Mouse (Mus musculus) adrenal gland, postnatal 0 days (tissue): ENCODE data around the gene Gdf1. TPM values are rescaled to one million over a fixed set of nuclear protein-coding genes. Genes with fewer than 3 reads are reported as not detected.

Experiments
- polyA plus RNA-seq: library from polyadenylated mRNA; unstranded; fragments of >200 nt; fragmentation: Nextera tagmentation; extraction: Ambion mirVana; gene quantifications from 2 replicates; pipeline ENCODE4 v1.2.1, GENCODE M21; 2015

Gene Gdf1
- 1.3 and 2.1 TPM in 2 replicates for polyA plus RNA-seq

DNA sequence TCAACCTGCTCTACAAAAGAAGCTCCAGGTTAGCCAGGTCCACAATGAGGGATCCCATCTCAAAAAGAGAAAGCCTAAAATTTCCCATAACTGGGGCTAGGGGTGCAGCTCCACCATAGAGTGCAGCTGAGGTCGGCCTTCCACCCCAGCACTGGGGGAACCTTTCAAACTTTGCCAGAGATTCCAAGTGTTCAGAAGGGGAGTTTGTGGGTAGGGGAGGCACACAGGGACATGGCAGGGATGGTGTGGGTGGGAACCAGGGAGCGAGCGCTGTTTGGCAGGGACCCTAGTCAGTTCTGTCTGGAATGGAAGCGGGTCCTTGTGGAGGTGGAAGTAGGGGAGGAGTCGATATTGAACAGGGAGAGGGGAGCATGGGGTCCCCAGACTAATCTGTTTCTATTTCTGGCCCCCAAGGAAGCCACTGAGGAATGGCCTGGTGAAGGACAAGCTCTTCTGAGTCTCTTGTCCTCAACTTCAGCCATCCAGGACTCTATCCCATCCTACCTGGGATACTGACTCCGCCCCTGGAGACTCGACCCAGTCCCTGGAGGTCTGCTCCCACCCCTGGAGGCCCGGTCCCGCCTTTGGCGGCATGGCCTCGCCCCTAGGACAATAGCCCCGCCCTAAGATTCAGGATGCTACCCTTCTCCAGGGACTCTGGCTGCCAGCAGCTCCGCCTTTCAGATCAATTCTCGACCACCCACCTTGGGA, at the start of gene Gdf1:
Gene Gdf1 (plus strand): TSS at position 694 of the 711 bp plus-strand sequence.

DNA sequence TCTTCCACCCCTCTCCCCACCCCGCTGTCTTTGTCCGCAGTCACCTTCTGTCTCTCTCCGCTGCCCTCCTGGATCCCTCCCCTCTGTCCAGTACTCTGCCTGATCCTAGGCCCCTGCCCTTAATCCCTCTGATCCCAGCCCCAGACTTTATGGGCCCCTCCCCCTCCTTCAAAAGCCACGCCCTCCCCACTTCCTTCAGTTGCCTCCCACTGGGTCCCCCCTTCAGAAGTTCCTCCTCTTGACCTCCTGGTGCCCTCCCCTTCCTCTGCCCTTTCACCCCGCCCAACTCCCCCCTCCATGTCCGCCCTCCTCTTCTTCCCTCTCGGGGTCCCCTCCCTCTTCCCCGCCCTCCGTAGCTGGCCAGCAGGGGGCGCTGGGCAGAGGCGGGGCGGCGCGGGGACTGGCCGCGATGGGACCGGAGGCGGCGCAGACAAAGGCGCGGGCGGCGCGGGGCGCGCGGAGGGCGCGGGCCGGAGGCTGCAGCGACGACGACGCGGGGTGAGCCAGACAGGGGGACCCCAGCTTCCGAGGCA, 46.9 kb upstream of the Gdf1 start, which contains the start of gene Homer3:
Gene Homer3 (plus strand): TSS at position 225 of the 533 bp plus-strand sequence.

DNA sequence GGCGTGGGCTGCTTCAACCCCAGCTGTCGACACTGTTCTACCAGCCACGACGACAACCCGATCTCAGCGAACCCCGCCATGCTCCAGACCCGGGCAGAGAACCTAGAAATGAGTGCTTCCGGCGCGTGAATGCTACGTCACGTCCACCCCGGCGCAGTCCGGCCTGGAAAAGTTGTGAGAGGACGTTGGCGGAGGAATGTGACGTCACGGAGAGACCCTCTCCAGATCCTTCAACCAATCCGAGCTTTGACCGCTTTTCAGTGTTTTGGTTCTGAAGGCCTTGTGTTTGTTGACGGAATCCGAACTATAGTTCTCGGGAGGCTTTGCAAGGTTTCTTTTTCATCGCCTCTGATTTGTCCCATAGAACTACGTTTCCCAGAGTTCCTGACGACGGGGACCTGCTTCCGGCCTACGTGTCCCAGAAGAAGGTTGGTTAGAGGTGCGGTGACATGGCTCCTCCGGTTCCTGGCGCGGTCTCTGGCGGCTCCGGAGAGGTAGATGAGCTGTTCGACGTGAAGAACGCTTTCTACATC, 27.2 kb upstream of the Gdf1 start, which contains the start of the genes Ddx49 and Cope:
Gene Ddx49 (minus strand): TSS at position 132 of the 533 bp plus-strand sequence.
Gene Cope (plus strand): TSS at position 161 of the 533 bp plus-strand sequence.

DNA sequence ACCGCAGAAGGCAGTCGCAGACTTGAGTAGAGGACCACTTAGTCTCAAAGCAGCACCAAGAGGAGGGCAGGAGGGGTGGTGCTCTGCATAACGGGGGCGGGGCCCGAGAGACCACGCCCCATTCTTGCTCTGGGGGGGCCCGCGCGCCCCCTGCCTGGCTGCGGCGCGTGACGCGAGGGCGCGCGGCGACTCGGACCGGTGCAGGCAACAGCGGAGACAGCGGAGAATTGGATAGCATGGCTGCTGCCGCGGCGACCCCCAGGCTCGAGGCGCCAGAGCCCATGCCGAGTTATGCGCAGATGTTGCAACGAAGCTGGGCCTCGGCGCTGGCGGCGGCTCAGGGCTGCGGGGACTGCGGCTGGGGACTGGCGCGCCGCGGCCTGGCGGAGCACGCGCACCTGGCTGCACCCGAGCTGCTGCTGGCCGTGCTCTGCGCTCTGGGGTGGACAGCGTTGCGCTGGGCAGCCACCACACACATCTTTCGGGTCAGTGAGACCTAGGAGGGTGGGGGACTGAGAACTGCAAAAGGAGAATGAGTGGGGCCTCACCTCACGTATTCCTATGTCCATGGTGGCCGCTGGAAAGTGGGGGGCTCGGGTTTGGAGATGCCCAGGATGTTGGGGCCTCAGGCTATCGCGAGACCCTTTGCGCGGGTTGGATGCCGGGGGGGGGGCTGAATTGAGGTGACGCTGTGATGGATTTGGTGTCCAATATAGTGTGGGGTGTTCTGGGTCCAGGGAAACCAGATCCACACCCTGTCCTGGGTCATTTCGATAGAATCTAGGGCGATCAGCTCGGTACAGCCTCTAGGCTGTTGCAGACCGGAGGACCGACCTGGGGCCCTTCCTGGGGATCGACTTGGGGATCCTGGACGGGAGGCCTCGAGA, 13.8 kb upstream of the Gdf1 start, which contains the start of gene Cers1:
Gene Cers1 (plus strand): TSS at position 152 of the 887 bp plus-strand sequence.

DNA sequence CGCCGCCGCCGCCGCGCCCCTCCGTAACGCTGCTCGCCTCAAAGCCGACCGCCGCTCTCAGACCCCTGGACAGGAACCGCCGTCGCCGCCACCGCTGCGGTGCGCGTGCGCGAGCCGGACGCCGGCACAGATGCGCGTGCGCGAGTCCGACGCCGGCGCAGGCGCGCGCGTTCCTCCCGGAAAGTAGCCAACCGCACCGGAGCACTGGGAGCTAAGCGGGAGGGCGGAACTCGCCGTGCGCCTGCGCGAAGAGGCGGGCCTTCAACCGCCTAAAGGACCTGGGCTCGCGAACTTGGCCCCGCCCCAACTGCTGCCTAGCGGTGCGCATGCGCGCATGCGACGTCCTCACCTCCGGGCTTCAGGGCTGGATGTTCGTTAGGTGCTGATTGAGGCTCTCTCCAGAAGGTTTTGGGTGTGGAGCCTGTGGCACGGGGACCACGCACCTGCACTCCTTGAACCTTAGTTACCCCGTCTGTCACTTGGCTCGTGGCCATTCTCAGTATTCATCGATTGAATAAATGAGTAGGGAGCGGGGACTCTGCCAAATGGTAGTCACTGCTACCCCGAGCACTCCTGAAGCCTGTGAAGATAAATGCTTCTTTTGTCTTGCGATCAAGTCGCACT, 23.7 kb downstream of the Gdf1 start, which contains the start of gene Upf1:
Gene Upf1 (minus strand): TSS at position 85 of the 624 bp plus-strand sequence.

DNA sequence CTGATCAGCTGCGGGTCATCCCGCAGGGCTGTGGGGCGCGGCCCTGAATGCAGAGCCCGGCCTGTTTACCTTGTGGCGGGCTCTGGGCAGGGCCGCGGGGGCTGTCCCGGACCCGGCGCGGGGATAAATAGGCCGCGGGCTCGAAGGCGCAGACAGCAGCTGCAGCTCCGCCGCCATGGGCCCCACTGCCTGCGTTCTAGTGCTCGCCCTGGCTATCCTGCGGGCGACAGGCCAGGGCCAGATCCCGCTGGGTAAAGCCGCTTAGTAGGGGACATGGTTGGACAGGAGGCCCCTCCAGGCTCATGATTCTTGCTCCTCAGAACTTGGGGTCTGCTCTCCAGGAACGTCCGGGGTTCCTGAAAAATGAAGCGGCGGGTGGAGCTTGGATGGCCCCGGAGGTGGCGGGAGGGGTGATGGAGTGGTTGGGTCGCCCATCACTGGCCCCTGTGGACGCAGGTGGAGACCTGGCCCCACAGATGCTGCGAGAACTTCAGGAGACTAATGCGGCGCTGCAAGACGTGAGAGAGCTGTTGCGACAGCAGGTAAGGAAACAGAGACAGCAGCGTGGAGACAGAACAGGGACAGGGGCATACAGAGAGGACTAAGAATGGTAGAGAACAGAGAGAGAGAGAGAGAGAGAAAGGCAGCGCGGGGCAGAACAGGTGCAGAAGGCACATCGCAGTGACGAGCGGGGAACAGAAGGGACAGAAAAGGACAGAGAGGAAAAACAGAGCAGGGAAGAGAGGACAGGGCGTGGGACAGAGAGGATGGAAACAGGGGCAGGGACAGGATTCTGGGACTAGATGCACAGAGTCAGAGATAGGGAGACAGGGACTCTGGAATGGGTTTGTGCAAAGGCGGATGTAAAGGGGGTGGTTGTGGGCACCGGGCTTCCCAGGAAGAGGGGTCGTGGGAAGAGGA, 44.0 kb downstream of the Gdf1 start, which contains the start of gene Comp:
Gene Comp (plus strand): TSS at position 162 of the 921 bp plus-strand sequence.

Other genes starting within 250 kb of the Gdf1 start
- 0.11 and 0.21 TPM in 2 replicates for gene Hapln4, start 246.4 kb upstream of the Gdf1 start, polyA plus RNA-seq
- 1.6 and 5.1 TPM in 2 replicates for gene Ncan, start 208.9 kb upstream of the Gdf1 start, polyA plus RNA-seq
- 35.9 and 39.4 TPM in 2 replicates for gene Nr2c2ap, start 198.5 kb upstream of the Gdf1 start, polyA plus RNA-seq
- gene Rfxank, start 190.7 kb upstream of the Gdf1 start, polyA plus RNA-seq, result 12.8 and 14.0 TPM in 2 replicates
- gene Borcs8, start 190.3 kb upstream of the Gdf1 start, polyA plus RNA-seq, result 37.7 and 45.9 TPM in 2 replicates
- 0.19 and 0.28 TPM in 2 replicates for gene Mef2b, start 190.1 kb upstream of the Gdf1 start, polyA plus RNA-seq
- gene Tmem161a, start 157.5 kb upstream of the Gdf1 start, polyA plus RNA-seq, result 48.4 and 65.6 TPM in 2 replicates
- gene Slc25a42, start 117.5 kb upstream of the Gdf1 start, polyA plus RNA-seq, result 5.6 and 5.7 TPM in 2 replicates
- gene Sugp2, start 95.6 kb upstream of the Gdf1 start, polyA plus RNA-seq, result 14.4 and 14.5 TPM in 2 replicates
- 12.0 and 18.0 TPM in 2 replicates for gene Armc6, start 95.4 kb upstream of the Gdf1 start, polyA plus RNA-seq
- 26.4 and 30.5 TPM in 2 replicates for gene Homer3, start 47.0 kb upstream of the Gdf1 start, polyA plus RNA-seq
- gene Ddx49, start 27.3 kb upstream of the Gdf1 start, polyA plus RNA-seq, result 27.8 and 39.5 TPM in 2 replicates
- 287 and 324 TPM in 2 replicates for gene Cope, start 27.3 kb upstream of the Gdf1 start, polyA plus RNA-seq
- gene Cers1, start 14.0 kb upstream of the Gdf1 start, polyA plus RNA-seq, result 4.8 and 6.9 TPM in 2 replicates
- gene Upf1, start 23.5 kb downstream of the Gdf1 start, polyA plus RNA-seq, result 9.1 and 11.2 TPM in 2 replicates
- 0.19 and 0.43 TPM in 2 replicates for gene Comp, start 43.7 kb downstream of the Gdf1 start, polyA plus RNA-seq
- 11.4 and 13.8 TPM in 2 replicates for gene Crtc1, start 109.8 kb downstream of the Gdf1 start, polyA plus RNA-seq
- 14.9 and 21.4 TPM in 2 replicates for gene Klhl26, start 147.2 kb downstream of the Gdf1 start, polyA plus RNA-seq
- 12.5 and 16.1 TPM in 2 replicates for gene Tmem59l, start 157.5 kb downstream of the Gdf1 start, polyA plus RNA-seq
- gene Crlf1, start 163.3 kb downstream of the Gdf1 start, polyA plus RNA-seq, result 0.79 and 2.8 TPM in 2 replicates
- 186 and 214 TPM in 2 replicates for gene Rex1bd, start 176.9 kb downstream of the Gdf1 start, polyA plus RNA-seq
- gene Uba52, start 181.0 kb downstream of the Gdf1 start, polyA plus RNA-seq, result 813 and 866 TPM in 2 replicates
- gene Fkbp8, start 197.9 kb downstream of the Gdf1 start, polyA plus RNA-seq, result 271 and 313 TPM in 2 replicates
- gene Kxd1, start 198.1 kb downstream of the Gdf1 start, polyA plus RNA-seq, result 62.6 and 81.0 TPM in 2 replicates
- 10.6 and 15.9 TPM in 2 replicates for gene Ell, start 209.6 kb downstream of the Gdf1 start, polyA plus RNA-seq